Mouse (Mus musculus): ENCODE results near the gene Adgrg3. TPM values are rescaled to one million over a fixed set of nuclear protein-coding genes. Genes with fewer than 3 reads are reported as not detected.

The Adgrg3 gene
- polyA plus RNA-seq, 1 experiment: 19.4 TPM

GRCm38 (mm10) chr8:95093574-95093973, 76.1 kb downstream of the Adgrg3 start:
- H3K27me3 ChIP-seq (ENCODE audit: control insufficient read depth, insufficient read depth, insufficient read length): no peaks in the 10 kb centered on the region
- H3K79me3 ChIP-seq (ENCODE audit: low read depth): no peaks in the 10 kb centered on the region
- no peak for TF ChIP-seq CTCF (IDR thresholded peaks at IDR 0.05; ENCODE audit: control insufficient read depth, insufficient read depth, insufficient read length)
- TF ChIP-seq MYOD1 (IDR thresholded peaks at IDR 0.05; ENCODE audit: control insufficient read depth, insufficient read length, low read depth): no peak
- TF ChIP-seq MAX (IDR thresholded peaks at IDR 0.05): no peak
- TF ChIP-seq FOSL1 (IDR thresholded peaks at IDR 0.05; ENCODE audit: insufficient read depth, low read length, poor library complexity, severe bottlenecking): no peak
- no peak for TF ChIP-seq MYOG (IDR thresholded peaks at IDR 0.05; ENCODE audit: control insufficient read depth, extremely low read depth, insufficient read length)
- no peak for TF ChIP-seq CEBPB (IDR thresholded peaks at IDR 0.05; ENCODE audit: low read depth)
- no peak for TF ChIP-seq USF1 (IDR thresholded peaks at IDR 0.05; ENCODE audit: low read depth)
- no peaks in the 10 kb centered on the region for H3K79me2 ChIP-seq (ENCODE audit: control insufficient read depth, insufficient read depth)
- peaks cover 10% of the 10 kb centered on the region for H3K36me3 ChIP-seq (ENCODE audit: control insufficient read depth, insufficient read depth)
- no peak overlapping the region for H3K4me3 ChIP-seq (ENCODE audit: insufficient read depth, poor library complexity, severe bottlenecking)
- no peak overlapping the region for H3ac ChIP-seq (ENCODE audit: control insufficient read depth, insufficient read length, low read depth)

Other genes starting within 250 kb of the Adgrg3 start
- gene Cx3cl1, start 245.7 kb upstream of the Adgrg3 start, polyA plus RNA-seq (2012; fragmentation: generic; extraction: Trizol): 12.5 TPM
- gene Ccl17, start 207.2 kb upstream of the Adgrg3 start, polyA plus RNA-seq (2012; fragmentation: generic; extraction: Trizol): 0.55 TPM
- gene Coq9, start 179.4 kb upstream of the Adgrg3 start, polyA plus RNA-seq (2012; fragmentation: generic; extraction: Trizol): 44.0 TPM
- 115 TPM for gene Ciapin1, start 179.3 kb upstream of the Adgrg3 start, polyA plus RNA-seq (2012; fragmentation: generic; extraction: Trizol)
- gene Polr2c, start 160.2 kb upstream of the Adgrg3 start, polyA plus RNA-seq (2012; fragmentation: generic; extraction: Trizol): 124 TPM
- 6.7 TPM for gene Dok4, start 141.4 kb upstream of the Adgrg3 start, polyA plus RNA-seq (2012; fragmentation: generic; extraction: Trizol)
- 28.1 TPM for gene Ccdc102a, start 99.6 kb upstream of the Adgrg3 start, polyA plus RNA-seq (2012; fragmentation: generic; extraction: Trizol)
- gene Adgrg5, start 94.0 kb upstream of the Adgrg3 start, polyA plus RNA-seq (2012; fragmentation: generic; extraction: Trizol): 0.18 TPM
- 2.8 TPM for gene Adgrg1, start 42.9 kb upstream of the Adgrg3 start, polyA plus RNA-seq (2012; fragmentation: generic; extraction: Trizol)
- gene Drc7, start 37.4 kb downstream of the Adgrg3 start, polyA plus RNA-seq (2012; fragmentation: generic; extraction: Trizol): 0.09 TPM
- 23.7 TPM for gene Katnb1, start 63.5 kb downstream of the Adgrg3 start, polyA plus RNA-seq (2012; fragmentation: generic; extraction: Trizol)
- 13.8 TPM for gene Kifc3, start 185.1 kb downstream of the Adgrg3 start, polyA plus RNA-seq (2012; fragmentation: generic; extraction: Trizol)